Mouse (Mus musculus): Measurements from ENCODE around the gene Ltb.

Gene Ltb

DNA sequence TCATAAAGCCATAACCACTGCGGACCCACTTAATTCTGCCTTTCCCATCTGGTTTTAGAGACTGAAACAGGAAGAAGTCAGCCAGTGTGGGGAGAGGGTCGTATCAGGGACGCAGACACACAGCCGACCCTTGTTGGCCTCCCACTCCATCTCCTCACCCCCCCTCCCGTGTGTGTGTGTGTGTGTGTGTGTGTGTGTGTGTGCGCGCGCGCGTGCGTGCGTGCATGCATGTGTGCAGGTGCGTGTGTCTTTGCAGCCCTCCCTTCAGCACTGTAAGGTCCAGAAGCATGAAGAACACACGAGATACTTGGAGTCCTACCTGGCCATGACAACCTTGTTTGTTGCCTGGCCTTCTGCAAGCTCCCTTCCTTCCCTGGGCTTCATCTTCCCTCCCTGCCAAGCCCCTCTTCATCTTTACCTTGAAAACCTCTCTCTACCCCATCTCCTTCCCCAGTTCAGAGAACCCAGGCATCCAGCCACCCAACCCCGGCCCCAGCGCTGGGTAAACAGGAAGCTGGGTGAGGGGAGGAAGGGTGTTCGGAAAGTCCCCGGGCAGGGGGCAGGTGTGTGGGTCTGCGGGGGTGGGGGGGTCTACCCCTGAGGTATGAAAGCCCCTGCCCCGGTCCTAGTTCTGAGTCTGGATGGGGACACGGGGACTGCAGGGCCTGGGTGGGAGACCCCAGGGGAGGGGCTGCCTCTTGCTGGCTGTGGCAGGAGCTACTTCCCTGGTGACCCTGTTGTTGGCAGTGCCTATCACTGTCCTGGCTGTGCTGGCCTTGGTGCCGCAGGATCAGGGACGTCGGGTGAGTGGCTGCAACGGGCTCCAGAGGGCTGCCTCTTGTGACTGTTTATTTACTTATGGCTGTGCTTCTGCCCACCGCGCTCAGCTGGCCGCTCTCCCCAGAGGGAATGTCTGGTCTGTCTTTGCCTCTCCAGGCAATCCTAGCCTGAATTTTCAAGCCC, at the start of gene Ltb:
TSS of gene Ltb (plus strand) at position 559 of the 963 bp plus-strand sequence.
- no peak for DNase-seq

DNA sequence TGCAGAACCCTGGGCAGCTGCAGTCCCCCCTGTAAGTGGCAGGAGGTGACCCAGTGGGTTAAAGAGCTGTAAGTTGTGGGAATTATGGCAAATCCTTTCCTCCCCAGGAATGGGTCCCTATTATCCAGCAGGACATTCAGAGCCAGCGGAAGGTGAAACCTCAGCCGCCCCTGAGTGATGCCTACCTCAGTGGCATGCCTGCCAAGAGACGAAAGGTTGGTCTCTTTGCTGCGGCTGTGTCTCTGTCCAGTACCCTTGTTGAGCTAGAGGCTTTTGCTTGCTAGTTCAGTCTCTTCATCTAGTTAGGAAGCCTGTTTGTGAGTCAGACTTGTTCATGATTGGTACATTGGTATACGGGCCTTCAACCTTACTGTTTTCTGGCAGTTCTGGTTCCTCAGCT, 48.1 kb upstream of the Ltb start:
- no peak for DNase-seq

DNA sequence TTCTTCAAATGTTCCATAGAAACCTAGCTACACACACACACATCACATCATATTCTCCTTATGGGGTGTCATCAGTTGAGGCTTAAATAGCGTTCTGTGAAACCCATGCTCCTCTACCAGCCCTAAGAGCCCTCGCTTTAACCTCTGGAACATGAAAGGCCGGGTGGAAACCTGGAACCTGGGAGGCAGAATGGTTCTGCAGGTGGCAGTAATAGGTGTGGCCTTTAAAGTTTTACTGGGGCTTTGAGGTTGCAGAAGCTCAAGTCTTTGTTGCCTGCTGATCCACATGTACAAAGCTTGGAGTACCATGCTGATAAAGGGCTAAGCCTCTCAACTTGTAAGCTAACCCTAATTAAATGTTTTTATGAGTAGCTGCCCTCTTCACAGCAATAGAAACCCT, 46.9 kb upstream of the Ltb start:
- DNase-seq = no peak

DNA sequence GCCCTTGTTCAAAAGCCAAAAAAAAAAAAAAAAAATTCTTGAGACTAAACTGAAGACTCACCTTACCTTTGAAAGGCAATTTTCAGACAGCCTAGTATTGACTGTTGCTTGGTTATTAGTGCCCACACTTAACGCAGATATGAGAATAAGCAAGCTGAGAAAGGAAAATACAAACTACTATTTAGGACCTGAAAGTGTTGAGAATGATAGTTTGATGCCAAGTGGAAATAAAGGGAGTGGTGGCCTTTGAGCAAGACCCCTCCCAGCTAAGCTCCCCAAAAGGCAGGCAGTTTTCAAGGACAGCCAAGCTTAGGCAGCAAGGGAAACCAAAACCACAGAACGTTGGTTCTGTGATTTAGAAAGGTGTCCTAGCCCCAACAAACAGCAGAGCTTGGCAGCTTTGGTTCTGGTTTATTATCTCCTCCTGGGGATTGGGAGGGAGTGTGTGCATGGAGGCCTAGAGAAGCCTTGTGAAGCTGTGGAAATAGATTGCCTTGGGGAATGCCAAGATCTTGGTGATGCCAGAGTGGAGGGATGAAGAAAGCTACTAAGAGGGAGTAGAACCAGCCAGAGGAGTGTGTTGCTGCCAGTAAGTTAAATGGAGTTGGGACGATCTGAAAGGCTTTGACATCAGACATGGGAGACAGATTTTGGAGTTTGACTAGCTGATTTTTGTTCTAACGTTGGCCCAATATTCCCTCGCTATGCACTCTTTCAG, 46.2 kb upstream of the Ltb start:
- DNase-seq = no peak

DNA sequence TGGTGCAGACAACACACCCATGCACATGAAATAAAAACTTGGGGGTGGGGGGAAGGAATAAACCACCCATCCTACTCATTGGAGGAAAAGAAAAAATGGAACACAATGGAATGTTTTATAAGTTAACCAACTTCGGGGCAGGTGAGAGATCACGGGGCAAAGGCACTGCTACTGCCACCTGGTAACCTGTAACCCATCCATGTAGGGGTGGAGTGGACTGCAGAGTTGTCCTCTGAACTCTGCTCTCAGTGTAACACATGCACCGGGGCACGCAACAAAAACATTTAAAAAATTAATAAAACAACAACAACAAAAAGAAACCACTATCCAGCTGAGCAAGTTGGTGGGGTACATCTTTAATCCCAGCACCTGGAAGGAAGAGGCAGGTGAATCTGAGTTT, 42.1 kb upstream of the Ltb start:
- no peak for DNase-seq

DNA sequence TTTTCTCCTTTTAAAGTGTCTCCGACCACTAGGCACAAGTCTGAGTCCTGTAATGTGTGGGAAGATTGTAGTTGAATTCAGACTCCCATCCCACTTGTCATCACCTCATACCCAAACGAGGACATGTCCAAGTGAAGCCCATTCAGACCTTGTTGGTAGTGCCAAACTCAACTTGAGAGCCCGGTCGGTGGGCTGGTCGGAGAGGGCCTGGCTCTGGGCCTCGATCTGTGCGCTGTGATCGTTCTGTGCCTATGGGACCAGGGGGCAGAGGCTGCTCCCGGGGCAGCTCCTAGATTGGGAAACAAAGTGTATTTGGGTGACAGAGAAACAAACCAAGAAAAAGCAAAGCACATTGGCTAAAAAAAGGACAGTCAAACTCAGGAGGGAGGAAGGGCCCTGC, 41.2 kb upstream of the Ltb start:
- DNase-seq = no peak

DNA sequence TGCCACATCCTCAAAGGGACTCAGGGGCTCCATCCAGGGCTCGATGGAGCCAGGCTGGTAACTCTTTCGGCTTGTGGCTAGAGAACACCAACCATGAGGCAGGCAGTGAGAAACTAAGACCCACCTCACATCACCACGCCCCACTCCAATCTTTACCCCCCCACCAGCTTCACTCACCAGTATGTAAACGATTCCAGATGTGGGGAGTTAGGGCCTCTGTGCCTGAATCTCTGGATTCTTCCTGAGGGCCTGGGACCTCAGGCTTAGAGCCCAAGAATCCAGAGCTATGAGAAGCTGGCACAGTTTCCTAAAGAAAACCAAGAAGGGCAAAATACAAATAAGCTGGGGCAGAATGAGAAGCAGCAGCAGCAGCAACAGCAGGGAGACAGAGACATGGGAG, 40.3 kb upstream of the Ltb start:
- DNase-seq = no peak

DNA sequence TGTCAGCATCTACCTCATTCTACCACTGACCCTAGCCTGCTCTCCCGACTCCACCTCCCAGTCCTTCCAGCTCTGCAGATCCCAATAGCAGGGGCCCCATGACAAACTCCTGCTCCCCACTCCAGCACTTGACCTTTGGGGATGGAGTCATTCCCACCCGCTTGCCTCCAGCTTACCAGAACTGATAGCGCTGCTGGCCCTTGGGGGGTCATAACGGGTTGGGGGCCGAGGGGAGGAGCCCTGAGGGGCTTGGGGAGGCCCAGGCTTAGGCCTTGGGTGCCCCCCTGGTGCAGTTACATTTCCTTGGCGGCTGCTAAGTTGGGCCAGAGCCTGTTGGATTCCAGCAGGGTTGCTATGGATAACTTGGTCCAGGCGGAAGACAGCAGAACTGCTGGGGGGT, 39.6 kb upstream of the Ltb start:
- DNase-seq = no peak

DNA sequence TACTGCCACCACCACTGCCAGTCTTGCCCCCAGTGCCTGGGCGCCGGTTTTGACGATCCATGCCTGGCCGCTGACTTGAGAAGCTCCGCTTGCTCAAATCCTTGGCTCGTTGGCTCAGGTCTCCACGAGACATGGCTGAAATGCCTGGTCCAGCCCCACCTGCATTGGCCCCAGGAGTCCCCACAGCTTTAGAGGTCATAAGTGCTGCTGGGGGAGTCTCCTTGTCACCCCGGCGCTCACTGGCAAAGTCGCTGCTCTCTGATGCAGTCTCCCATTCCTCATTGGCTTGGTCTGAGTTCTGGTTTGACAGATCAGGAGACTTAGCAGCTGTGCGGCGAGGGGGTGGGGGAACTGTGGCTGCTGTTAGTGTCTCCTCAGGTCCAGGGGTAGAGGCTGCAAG, 38.8 kb upstream of the Ltb start:
- DNase-seq = no peak

DNA sequence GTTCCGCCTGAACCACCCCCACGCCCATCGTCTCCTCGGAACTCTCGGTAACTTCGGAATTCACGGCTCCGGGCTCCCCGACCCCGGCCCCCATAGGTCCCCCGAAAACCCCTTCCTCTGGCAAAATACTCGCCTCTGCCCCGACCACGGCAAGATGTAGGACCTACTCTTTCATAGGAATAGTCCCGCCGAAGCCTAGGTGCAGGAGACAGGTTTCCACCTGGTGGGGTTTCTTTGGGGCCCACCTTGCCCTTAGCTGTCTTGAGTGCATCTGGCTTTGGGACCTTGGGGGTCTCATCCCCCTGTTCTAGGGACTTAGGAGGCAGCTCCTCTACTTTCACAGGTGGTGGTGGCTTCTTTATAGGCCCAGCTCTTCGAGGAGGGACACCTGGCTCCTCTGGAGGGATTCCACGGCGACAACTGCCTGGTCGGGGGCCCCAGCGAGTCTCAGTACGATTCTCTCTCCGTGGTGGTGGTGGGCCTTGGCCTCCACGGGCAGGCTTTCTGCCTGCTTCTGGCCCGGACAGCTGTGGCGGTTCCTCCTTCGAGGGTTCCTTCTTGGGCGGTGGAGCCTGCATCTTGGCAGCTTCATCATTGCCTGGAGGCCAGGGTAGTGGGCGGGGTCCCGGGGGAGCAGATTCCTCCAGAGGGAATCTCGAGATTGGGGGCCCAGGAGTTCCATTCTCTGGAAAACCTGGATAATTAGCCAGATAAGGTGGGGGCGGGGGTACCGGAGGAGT, 37.6 kb upstream of the Ltb start:
- no peak for DNase-seq

DNA sequence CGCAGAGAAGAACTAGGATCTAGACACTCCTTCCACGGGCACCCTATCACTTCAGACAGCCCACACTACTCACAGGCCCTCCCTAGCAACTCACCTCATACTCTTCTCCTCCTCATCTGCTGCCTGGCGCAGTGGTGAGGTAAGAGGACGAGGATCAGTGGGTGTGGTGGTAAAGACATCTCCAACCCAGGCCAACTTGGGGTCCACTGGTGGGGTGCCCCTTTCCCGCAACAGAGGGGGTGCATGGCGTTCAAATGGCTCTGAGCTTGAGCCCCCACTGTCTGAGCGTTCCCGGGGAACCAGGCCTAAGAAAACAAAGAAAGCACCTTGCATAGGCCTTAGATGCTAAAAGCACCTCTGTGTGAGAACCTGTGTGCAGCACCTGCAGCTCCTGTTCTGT, 37.0 kb upstream of the Ltb start:
- no peak for DNase-seq

DNA sequence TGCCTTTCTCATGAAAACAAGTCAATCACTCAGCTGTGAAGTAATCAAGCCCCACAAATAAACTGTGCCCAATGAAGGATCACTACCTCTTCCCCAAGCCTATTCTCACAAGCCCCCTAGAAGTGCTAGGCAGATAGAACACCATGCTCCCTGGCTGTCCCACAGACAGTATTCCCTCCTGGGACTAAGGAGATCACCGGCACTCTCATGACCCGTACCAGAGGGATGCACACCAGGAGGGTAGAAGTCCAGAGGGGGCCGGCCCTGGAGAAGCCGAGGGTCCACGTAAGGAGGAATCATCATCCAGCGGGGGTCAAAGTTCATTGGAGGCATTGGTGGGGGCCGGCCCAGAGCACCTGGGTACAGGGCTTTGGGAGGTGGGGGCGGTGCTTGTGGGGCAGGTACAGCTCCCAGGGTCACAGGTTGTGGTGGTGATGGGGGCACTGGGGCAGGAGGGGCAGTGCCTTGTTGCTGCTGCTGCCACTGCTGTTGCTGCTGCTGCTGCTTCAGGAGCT, 36.5 kb upstream of the Ltb start:
- DNase-seq = no peak

DNA sequence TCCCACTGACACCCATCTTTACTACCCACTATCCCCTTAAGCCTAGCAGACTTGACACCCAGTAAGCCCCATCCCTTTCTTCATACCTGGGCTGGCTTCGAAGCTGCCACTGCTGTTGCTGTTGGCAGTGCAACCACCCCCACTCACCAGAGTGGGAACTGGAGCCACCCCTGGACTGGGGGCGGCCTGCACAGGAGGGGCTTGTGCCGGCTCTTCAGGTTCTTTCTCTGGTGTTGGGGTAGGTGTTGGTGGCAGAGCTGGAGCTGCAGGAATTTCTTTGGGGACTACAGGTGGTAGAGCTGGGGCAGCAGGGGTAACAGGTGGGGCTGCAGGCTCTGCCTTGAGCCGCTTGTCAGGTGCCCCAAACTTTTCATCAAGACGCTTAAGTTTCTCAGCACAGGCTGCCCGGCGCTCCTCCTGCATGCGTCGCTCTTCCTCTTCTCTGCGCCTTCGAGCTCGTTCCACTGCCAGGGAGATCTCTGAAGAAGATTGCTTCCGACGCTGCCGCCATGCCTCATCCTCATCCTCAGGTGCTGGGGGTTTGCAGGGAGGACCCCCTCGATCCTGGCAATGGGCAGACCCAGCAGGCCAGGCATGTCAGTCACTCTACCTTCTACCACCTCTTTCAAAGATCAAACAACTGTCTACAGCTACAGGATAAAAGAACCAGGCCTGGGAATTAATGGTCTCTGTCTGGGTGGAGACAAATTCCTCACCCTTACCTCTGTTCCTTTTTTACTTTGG, 35.2 kb upstream of the Ltb start:
- no peak for DNase-seq

DNA sequence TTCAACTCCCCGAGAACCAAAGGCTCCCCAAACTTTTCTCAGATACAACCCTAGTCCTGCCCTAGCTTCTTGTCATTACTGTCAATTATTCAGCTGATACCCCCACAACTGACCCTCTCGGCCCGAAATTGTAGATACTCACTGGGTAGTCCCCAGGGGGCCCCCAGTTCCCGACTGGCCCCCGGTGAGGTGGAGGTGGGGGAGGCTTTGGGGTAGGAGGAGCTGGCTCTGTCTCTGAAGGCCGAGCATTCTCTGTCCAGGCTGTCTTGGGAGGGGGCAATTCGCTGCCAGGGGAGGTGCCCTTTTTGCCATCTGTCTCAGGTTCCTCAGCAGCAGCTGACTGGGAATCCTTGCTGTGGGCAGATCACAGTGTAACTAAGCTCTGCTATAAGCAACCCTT, 34.6 kb upstream of the Ltb start:
- DNase-seq = no peak

DNA sequence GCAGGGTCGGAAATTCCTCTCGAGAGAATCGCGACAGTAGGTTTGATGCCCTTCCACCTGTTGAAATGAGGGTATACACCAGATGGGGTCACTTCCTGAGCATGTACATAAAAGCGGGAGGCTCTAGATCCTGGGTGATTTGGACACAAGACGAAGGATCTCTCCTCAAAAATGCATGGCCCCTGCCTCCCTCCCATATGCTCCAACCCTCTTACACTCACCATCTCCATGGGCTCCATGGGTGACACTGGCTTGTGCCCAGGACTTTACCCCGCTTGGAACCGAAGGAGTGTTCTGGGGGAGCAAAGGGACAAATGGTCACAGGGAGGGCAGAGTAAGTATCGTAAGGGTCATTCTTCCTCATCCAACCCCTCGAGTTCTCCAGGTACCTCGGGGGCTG, 32.8 kb upstream of the Ltb start:
- no peak for DNase-seq

DNA sequence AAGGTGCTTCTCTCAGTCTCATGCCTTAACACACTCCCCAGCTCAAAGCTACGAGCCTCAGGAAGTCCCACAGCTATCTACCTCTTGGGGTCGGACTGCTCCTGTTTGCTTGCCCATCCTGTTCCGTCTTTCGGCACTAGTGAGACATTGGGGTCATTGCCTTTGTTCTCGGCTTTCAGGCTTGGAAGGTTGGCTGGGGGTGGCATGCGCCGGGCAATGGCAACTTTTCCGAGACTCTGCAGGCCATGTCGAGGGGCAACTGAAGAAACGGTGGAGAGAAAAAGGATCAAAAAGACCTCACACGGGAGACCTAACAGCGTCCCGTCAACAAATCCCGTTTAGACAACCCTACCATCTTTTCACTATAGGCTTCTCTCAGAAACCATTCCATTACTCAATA, 32.1 kb upstream of the Ltb start:
- DNase-seq = no peak

DNA sequence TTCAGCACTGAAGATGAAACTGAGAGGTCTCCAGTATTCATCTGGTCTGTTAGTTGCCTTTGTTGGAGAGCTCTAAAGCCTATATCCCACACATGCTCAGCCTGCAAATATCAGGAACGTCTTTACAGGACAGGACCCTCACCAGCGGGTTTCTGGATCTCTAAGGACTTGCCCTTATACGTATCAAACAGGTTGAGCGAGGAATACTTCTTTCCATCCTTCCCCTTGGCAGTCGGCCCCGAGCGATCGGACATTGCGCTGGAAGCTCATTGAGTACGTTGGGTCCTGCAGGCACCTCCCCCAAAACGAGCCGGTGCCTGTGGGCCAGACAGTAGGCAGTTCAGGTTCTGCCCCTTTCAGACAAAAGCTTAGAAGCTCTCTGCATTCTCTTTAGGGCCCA, 31.5 kb upstream of the Ltb start:
- DNase-seq = no peak

DNA sequence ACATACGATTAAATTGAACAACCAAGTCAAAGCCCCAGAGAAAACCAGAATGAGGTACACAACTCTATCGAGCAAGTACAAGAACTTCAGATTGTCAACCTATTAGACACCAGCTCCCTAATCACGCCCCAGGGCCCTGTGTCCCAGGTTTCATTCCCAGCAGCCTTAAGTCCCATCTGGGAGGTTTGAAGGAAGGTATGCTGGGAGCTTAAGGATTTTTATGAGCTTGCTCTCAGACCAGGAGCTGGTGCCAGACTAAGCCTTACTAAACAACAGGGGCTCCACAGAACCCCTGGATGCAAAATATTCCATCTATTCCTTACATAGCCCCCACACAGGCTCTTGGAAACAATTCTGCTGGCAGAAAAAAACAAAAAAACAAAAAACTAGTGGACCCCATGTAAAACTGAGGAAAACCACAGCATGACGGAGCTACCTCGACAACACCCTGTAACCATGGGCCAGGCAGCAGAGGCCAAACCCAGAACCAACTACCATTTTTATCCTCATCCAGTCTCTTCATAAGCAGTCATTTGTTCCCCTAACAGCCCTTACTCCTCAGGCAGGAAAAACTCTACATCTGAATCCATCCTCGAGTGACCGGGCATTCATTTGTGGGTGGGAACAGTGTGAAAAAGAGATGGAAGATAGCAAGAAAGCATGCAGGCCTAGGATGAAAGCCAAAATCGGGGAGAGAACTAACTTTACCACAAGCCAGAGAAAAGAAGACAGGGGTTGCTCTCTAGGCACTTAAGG, 30.7 kb upstream of the Ltb start:
- DNase-seq = no peak

DNA sequence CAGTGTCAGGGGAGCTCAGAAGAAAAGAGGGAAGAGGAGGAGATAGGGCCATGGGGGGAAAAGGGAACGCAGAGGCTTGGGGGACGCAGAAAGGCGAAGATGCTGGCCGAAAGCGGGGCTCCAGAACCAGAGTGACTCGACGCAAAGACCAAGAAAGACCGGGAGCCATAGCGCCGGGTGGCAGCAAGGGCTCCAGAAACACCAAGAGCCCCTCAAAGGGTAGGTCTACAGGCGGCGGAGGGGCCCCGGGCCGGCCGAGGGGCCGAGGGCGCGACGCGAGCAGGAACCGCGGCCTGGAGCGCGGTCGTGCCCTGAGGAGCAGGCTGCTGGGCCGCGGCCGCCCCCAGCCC, 30.0 kb upstream of the Ltb start:
- DNase-seq = no peak

DNA sequence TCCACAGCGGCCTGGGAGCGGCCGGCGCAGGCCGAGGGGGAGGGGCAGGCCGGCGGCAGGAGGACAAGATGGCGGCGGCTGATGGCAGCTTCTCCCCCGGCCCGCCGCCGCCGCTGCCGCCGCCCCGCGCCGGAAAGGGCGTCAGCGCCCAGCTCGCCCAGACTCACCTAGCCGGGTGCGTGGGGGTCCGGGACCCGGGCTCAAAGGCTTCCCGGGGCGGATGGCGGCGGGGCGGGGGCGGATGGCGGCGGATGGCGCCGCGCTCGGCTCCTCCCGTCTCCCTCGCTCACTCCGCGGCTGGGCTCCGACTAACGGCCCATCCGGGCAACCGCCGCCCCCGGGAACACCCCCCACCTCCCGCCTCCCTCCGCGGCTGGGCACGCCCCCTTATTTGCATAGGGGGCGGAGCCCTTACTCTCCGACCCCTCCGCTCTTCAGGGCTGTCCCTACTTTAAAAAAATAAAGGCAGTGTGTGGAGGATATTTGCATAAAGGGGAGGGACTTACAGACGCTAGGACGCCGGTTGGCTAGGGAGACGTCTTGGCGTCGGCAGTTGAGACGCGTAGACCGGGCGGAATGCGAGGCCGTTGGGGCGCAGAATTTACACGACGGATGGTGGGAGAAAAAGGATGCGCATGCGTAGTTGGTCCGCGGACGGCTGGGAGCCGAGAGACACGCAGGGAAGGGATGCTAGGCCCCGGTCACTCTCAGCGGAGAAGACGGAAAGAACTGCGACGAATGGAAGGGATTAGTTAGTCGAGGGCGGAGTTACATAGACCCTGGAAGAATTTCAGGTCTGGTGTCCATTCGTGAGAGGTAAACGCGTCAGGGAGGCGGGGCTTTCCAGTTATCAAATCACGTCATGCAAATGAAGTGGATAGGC, 29.4 kb upstream of the Ltb start, which contains the start of gene Prrc2a:
TSS of gene Prrc2a (minus strand) at position 330 of the 883 bp plus-strand sequence.
- peak; percentile 100 for DNase-seq
